Mouse (Mus musculus): Measurements from ENCODE around the gene Susd2. TPM values are rescaled to one million over a fixed set of nuclear protein-coding genes. Genes with fewer than 3 reads are reported as not detected.

Gene Susd2
- polyA plus RNA-seq, 1 experiment, result 11.1 TPM

DNA sequence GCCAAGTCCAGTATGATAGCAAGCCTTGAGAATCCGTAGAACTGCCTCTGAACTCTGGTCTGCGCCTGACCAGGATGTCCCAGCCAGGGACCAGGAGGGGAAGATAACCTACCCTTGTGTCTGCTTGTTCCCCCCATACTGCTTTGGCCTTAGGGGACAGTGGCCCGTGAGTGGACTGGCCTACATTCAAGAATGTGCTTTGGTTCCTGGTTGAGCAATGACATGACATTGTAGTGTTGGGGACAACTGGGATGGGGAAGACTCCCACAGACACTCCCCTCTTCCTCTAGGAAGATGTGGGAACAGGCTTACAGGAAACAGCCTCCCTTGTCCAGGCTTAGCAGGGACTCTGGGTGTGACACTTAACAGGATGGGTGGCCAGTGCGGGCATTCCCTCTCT, 56.0 kb downstream of the Susd2 start:
- H3K4me1 ChIP-seq (replicated peaks; ENCODE audit: control insufficient read depth, insufficient read depth, low read length), result peaks cover 41% of the 10 kb centered on the region
- TF ChIP-seq CTCF (IDR thresholded peaks at IDR 0.05; ENCODE audit: borderline replicate concordance, control insufficient read depth, extremely low read depth, insufficient read depth, low read length, poor library complexity), result no peak
- no peak for TF ChIP-seq POLR2A (IDR thresholded peaks at IDR 0.05; ENCODE audit: control insufficient read depth, extremely low read depth, insufficient read depth, low read length, poor library complexity)
- H3K36me3 ChIP-seq (ENCODE audit: control insufficient read depth, insufficient read depth, low read length), result no peaks in the 10 kb centered on the region
- no peaks in the 10 kb centered on the region for H3K27me3 ChIP-seq (ENCODE audit: control insufficient read depth, insufficient read depth, low read length)
- WGBS, result 89% methylated on average over 4 of the region's 4 CpGs
- H3K4me3 ChIP-seq (ENCODE audit: control insufficient read depth, insufficient read depth, low read length), result no peak overlapping the region
- DNase-seq, result no peak
- H3K27ac ChIP-seq (ENCODE audit: control insufficient read depth, insufficient read depth, low read length), result no peak overlapping the region

Other genes with a start within 250 kb of the Susd2 start
- 0.77 and 0.97 TPM in 2 replicates for gene Upb1, start 242.9 kb downstream of the Susd2 start, polyA plus RNA-seq (2012; rRNA removed)
- 25.1 and 28.3 TPM in 2 replicates for gene Snrpd3, start 126.5 kb downstream of the Susd2 start, polyA plus RNA-seq (2012; rRNA removed)
- gene Gucd1, start 126.0 kb downstream of the Susd2 start, polyA plus RNA-seq (2012; rRNA removed), result 77.0 and 80.5 TPM in 2 replicates
- 1.8 and 2.2 TPM in 2 replicates for gene Lrrc75b, start 83.7 kb downstream of the Susd2 start, polyA plus RNA-seq (2012; rRNA removed)
- gene Ggt1, start 82.4 kb downstream of the Susd2 start, polyA plus RNA-seq (2012; rRNA removed), result 5.6 and 6.9 TPM in 2 replicates
- gene Ggt5, start 54.7 kb downstream of the Susd2 start, polyA plus RNA-seq (2012; rRNA removed), result 49.5 and 73.6 TPM in 2 replicates
- 82.3 and 89.2 TPM in 2 replicates for gene Cabin1, start 120.3 kb upstream of the Susd2 start, polyA plus RNA-seq (2012; rRNA removed)
- 66.8 and 77.3 TPM in 2 replicates for gene Ddt, start 129.4 kb upstream of the Susd2 start, polyA plus RNA-seq (2012; rRNA removed)
- not detected in 2 replicates for gene Gm20441, start 136.9 kb upstream of the Susd2 start, polyA plus RNA-seq (2012; rRNA removed)
- 7.7 and 8.6 TPM in 2 replicates for gene Gstt3, start 137.4 kb upstream of the Susd2 start, polyA plus RNA-seq (2012; rRNA removed)
- gene Gstt1, start 154.6 kb upstream of the Susd2 start, polyA plus RNA-seq (2012; rRNA removed), result 15.4 and 19.2 TPM in 2 replicates
- gene Gstt4, start 178.5 kb upstream of the Susd2 start, polyA plus RNA-seq (2012; rRNA removed), result 0.19 and 0.26 TPM in 2 replicates
- 174 and 216 TPM in 2 replicates for gene Gstt2, start 193.4 kb upstream of the Susd2 start, polyA plus RNA-seq (2012; rRNA removed)
- gene Mif, start 216.2 kb upstream of the Susd2 start, polyA plus RNA-seq (2012; rRNA removed), result 1,833 and 2,007 TPM in 2 replicates
- 11.6 and 19.0 TPM in 2 replicates for gene Derl3, start 249.4 kb upstream of the Susd2 start, polyA plus RNA-seq (2012; rRNA removed)